Mouse (Mus musculus) layer of hippocampus, postnatal 10 days (tissue): ENCODE data around the gene Kif22. TPM values are rescaled to one million over a fixed set of nuclear protein-coding genes. Genes with fewer than 3 reads are reported as not detected.

Experiments used
- DNase-seq, 2 experiments: peaks; one replicate each; pipeline ENCODE4 v3.0.0; 2021; ENCODE audit warnings: low spot score in 2 of 2
- total RNA-seq, 2 experiments: library from RNA; stranded (reverse); gene quantifications; 2 replicates each; pipeline ENCODE4 v1.2.3; 2021

Gene Kif22
- total RNA-seq, 2 experiments from 2014 or later: 12.6 to 16.5 TPM

GRCm38 (mm10) chr7:127055026-127055585, 12.8 kb upstream of the Kif22 start:
- no peak for DNase-seq

DNA sequence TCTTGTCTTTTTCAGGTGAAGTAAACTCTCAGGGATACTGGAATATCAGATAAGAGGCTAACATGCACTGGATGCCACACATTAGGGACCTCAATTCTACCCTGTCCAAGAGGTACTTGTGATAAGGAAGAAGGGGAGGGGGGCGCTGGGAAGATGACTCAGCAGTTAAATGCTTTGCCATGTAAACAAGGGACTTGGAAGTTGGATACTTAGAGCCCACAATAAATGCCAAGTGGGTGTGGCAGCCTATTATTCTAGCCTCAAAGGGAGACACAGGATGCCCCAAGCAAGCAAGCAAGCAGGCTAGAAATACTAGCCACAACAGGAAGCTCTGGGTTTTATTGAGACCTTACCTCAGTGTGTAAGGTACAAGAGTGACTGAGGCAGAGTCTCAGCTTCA, 11.0 kb downstream of the Kif22 start:
- no peak for DNase-seq

DNA sequence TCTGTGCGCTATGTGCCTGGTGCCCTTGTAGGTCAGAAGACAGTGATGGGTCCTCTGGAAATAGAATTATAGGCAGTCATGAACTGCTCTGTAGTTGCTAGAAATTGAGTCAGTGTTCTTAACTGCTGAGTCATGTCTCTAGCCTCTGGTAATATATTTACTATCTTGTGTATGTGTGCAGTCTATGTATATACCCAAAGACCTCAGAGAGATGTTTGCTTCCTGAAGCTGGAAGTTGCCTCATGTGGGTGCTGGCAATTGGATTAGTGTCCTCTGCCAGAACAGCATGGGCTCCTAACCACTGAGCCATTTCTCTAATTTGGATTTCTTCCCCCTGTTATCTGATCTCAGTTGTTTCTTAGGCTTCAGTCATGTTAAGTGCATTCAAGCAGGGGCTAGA, 12.1 kb downstream of the Kif22 start:
- no peak for DNase-seq

GRCm38 (mm10) chr7:127027885-127028284, 14.4 kb downstream of the Kif22 start:
- no peak for DNase-seq

DNA sequence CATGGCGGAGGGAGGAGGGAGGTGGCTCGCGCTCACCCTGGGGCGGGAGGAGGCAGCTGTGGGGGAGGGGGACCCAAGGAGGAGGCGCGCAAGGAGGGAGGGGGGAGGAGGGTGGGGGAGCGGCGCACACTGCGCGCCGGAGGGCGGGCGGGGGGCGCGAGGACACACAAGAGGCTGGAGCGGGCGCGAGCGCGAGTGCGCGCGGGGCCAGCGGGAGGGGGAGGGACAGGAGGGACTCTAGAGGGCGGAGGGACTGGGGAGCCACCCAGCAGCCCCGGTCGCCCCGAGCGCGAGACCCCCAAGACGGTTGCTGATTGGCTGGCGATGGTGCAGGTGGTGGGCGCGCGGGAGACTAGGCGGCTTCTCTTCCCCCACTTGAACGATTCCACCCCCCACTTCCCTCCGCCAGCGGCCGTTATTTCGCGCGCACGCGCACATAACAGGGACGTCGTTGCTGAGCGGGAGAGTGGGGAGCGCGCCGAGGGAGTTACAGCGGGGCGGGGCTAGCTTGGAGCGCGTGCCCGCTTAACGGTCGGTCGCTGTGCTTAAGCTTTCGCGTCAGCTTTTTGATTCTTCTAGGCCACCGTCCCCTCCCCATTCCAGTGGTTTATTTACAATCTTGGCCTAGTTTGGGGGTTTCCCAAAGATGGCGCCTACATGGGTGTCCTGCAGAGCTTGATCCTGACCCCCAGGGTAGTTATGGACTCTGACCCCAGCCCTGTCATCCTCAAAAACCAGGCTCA, 15.1 kb downstream of the Kif22 start, which contains the start of gene Maz:
Gene Maz (minus strand): TSS at position 54 of the 743 bp plus-strand sequence.
- peak; percentile 99 for DNase-seq

- DNase-seq: peak in 1 of 2 experiments; percentile 81
Measured at GRCm38 (mm10) chr7:127026616-127026983, 15.7 kb downstream of the Kif22 start.

GRCm38 (mm10) chr7:127026161-127026600, 16.1 kb downstream of the Kif22 start:
- DNase-seq: peak; percentile 63 to 77

- DNase-seq: no peak
Measured at GRCm38 (mm10) chr7:127025556-127026160, 16.6 kb downstream of the Kif22 start.

GRCm38 (mm10) chr7:127024755-127025555, 17.3 kb downstream of the Kif22 start:
- peak; percentile 77 to 83 for DNase-seq

GRCm38 (mm10) chr7:127023896-127024690, 18.2 kb downstream of the Kif22 start:
- no peak for DNase-seq

DNA sequence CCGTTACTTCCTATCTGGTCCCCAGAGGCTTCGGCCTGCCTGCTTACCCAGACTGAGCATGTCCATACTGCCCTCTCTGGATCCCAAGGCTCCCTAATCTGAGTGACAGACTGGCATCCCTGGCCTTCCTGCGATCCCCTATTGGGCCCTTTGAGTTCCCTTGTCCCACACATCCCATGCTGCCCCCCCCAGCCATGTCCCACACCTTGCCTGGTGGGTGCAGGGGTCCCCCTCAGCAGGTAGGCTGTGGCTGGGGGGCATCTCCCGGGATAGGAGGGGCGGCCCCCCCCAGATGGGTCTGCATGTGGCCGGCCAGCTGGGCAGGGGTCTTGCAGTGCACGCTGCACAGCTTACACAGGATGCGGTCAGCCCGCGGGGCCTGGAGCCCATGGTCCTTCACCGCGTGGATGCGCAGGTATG, 19.0 kb downstream of the Kif22 start:
- no peak for DNase-seq

DNA sequence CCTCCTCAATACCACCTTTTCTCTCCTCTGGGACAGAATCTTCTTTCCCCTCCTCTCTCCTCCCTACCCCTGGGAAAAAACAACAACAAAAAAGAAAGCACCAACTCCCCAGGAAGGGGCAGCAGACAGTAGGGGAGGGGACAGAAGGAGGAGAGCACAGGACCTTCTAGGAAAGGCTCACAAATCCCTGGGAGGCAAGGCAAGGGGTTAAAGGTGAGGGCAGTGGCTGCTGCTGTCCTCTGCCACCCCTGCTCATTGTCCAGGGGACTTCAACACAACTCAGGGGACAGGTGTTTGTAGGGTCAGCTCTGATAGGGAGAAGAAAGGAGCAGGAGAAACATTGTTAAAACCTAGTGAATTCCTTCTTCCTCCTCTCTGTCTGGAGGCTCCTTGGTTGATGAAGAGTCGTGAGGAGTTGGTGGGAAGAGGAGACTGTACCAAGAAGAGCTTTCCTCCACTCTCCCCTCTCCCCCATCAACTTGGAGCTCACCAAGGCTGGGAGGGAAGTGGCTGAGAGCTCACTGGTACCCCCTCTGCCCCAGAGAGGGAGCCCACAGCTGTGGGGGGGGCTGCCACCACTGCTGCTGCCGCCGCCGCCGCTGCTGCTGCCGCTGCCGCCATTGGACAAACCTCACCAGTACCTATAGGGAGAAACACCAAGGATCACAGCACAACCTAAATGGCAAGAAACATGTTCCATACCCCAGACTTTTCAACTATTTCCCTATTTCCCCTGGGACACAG, 19.6 kb downstream of the Kif22 start:
- DNase-seq: no peak

DNA sequence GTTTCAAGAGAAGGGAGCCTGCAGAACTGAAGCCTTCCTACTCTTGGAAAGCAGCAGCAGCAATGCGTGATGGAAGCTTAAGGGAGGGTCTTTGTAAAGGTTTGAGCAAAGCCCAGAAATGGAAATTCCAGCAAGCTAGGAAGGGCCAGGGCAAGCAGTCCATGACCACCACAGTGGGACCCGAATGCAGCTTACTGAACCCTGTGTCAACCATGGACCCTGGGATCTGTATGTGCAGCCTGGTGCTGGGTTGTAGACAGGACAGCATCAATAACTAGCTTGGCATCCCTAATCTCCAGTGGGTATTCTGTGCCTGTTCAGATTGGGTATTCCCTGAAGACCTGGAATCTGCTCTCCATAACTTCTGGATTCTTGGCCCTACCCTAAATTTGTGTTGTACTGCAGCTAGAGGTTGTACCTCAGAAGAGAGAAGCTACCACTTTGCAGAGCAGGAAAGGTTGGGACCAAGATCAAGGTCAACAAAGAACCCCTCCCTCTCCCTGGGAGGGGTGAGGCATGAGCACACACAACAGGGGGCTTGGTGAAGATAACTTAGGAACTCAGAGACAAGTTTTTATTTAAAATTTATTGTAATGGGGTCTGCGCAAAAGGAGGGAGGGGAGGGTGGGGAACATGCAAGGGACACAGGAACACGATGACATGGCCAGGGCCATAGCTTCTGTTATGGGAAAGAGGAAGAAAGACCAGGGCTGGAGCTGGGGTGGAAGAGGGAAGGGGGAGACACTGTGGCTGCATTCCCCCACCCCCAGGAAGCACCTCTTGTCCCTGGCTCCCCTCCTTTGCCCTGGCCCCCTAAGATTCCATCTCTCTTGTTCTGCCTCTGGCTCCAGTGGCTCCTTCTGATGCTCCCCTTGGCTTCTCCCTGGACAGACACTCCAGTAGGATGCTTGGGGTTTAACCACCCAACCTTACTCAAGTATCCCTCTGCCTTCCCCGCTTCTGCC, 20.4 kb downstream of the Kif22 start:
- no peak for DNase-seq

DNA sequence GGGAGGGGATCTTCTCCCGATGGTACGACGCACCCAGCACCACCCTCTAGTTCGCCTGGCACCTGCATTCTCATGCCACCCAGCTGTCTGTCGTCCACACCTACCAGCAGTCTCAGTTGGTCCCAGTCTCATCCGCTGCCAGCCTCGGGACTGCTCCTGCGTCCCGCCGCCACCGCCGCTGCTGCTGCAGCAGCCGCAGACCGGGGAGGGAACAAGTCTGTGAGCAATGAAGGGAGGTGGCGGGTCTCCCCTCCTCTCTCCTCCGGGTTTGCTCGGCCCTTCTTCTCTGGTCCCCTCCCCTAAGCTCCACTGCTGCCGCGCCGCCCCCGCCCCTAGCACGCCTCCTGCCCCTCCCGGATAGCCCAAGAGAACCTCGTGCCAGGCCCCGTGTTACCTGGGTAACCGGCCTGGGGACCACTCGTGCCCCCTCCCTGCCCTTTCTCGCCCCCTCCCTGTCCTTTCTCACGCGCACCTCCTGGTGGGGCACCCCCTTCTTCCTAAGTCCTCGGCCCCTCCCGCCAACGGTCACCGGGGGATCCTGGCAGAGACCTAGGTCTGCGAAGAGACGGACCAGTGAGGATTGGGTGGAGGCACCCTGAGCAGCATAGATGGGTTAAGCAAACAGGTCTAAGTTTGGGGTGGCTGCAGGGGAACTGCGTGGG, 21.2 kb downstream of the Kif22 start, which contains the start of the genes Gm42742 and Prrt2:
Gene Gm42742 (minus strand): TSS at position 197 of the 662 bp plus-strand sequence.
Gene Prrt2 (minus strand): TSS at position 311 of the 662 bp plus-strand sequence.
- DNase-seq: peak; percentile 62 to 72

DNA sequence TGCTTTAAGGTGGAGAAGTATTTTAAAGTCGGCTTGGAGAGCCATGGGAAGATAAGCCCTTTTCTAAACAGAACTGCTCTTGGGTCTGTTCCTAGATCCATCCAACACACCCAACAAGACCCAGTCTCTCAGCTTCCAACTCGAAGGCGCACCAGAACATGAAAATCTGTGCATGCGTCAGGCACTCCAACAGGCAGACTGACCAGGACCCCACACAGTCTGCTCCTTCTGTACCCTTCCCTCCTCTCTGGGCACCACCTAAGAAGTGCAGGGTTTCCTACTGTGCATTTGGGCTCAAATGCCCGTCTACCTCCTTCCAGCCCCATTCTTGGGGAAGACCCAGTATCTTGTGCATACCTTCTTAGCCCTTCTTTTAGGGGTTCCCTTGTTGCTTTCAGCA, 21.8 kb downstream of the Kif22 start:
- no peak for DNase-seq

GRCm38 (mm10) chr7:127020031-127020430, 22.2 kb downstream of the Kif22 start:
- no peak for DNase-seq

DNA sequence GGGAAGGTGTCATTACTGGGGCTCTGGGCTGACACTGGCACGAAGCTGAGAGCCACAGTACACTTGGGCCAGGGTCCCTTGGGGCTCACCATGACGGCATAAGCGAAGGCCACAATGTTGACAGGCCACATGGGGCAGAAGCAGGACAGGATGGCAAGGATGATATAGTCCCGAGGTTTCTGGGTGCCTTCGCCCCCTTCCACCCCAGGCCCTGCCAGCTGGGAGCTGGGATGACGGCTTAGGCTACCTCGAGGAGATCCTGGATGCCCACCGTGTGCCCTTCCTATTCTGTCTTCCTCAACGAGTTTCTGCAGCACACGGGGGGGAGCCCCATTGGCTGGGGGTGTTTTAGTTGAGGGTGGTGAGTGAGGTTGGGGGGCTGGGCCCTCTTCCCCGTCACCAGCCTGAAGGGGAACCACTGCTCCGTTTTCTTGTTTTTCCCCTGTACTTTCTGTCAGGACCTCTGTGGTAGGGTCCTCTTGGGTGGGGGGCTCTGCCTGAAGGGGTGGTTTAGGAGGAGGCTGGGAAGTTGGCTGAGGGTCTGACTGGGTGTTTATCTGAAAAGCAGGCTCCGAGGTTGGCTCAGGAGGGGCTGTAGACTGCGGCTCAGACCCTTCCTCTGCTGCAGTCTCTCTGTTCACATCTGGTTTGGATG, 22.8 kb downstream of the Kif22 start:
- no peak for DNase-seq
